Mouse (Mus musculus): ENCODE data around the gene Prom2. TPM values are rescaled to one million over a fixed set of nuclear protein-coding genes. Genes with fewer than 3 reads are reported as not detected.

The Prom2 gene
- polyA plus RNA-seq, 1 experiment, result 15.6 TPM

GRCm38 (mm10) chr2:127517081-127517480 lies 24.2 kb downstream of the Prom2 start:
- 80% methylated on average over 8 of the region's 8 CpGs for WGBS
- TF ChIP-seq POLR2A (IDR thresholded peaks at IDR 0.05; ENCODE audit: low read depth, low read length) (no peak), CTCF (conservative IDR thresholded peaks at IDR 0.05; ENCODE audit: insufficient read depth, insufficient read length, low read depth, low read length) (no peak)
- H3K36me3 ChIP-seq (ENCODE audit: control insufficient read depth, insufficient read depth, low read length), result no peaks in the 10 kb centered on the region
- H3K27me3 ChIP-seq (replicated peaks; ENCODE audit: control insufficient read depth, insufficient read depth, low read length), result no peaks in the 10 kb centered on the region
- no peak overlapping the region for H3K27ac ChIP-seq (ENCODE audit: insufficient read depth, low read depth, low read length)
- H3K4me1 ChIP-seq (ENCODE audit: control insufficient read depth, insufficient read depth, low read length), result no peaks in the 10 kb centered on the region
- no peak for DNase-seq
- no peak overlapping the region for H3K4me3 ChIP-seq (ENCODE audit: insufficient read depth, low read depth, low read length)

GRCm38 (mm10) chr2:127514380-127515124 lies 26.7 kb downstream of the Prom2 start:
- H3K27me3 ChIP-seq (replicated peaks; ENCODE audit: control insufficient read depth, insufficient read depth, low read length), result no peaks in the 10 kb centered on the region
- H3K27ac ChIP-seq (ENCODE audit: insufficient read depth, low read depth, low read length), result no peak overlapping the region
- no peak overlapping the region for H3K4me3 ChIP-seq (ENCODE audit: insufficient read depth, low read depth, low read length)
- H3K36me3 ChIP-seq (ENCODE audit: control insufficient read depth, insufficient read depth, low read length), result no peaks in the 10 kb centered on the region
- no peak for DNase-seq
- no peaks in the 10 kb centered on the region for H3K4me1 ChIP-seq (ENCODE audit: control insufficient read depth, insufficient read depth, low read length)
- WGBS, result 75% methylated on average over 9 of the region's 9 CpGs
- no peak for TF ChIP-seq CTCF (conservative IDR thresholded peaks at IDR 0.05; ENCODE audit: insufficient read depth, insufficient read length, low read depth, low read length)
- TF ChIP-seq POLR2A (IDR thresholded peaks at IDR 0.05; ENCODE audit: low read depth, low read length), result no peak

GRCm38 (mm10) chr2:127513244-127513643 lies 28.0 kb downstream of the Prom2 start:
- WGBS, result 37% methylated on average over 3 of the region's 3 CpGs
- Histone ChIP-seq H3K27ac (ENCODE audit: insufficient read depth, low read depth, low read length) (no peak overlapping the region), H3K36me3 (ENCODE audit: control insufficient read depth, insufficient read depth, low read length) (no peaks in the 10 kb centered on the region), H3K27me3 (replicated peaks; ENCODE audit: control insufficient read depth, insufficient read depth, low read length) (no peaks in the 10 kb centered on the region), H3K4me1 (ENCODE audit: control insufficient read depth, insufficient read depth, low read length) (no peaks in the 10 kb centered on the region), H3K4me3 (ENCODE audit: insufficient read depth, low read depth, low read length) (no peak overlapping the region)
- TF ChIP-seq CTCF (conservative IDR thresholded peaks at IDR 0.05; ENCODE audit: insufficient read depth, insufficient read length, low read depth, low read length) (no peak), POLR2A (IDR thresholded peaks at IDR 0.05; ENCODE audit: low read depth, low read length) (no peak)
- DNase-seq, result no peak

GRCm38 (mm10) chr2:127511426-127511825 lies 29.8 kb downstream of the Prom2 start:
- no peak for DNase-seq
- H3K36me3 ChIP-seq (ENCODE audit: control insufficient read depth, insufficient read depth, low read length), result no peaks in the 10 kb centered on the region
- TF ChIP-seq CTCF (conservative IDR thresholded peaks at IDR 0.05; ENCODE audit: insufficient read depth, insufficient read length, low read depth, low read length) (no peak), POLR2A (IDR thresholded peaks at IDR 0.05; ENCODE audit: low read depth, low read length) (no peak)
- H3K4me1 ChIP-seq (ENCODE audit: control insufficient read depth, insufficient read depth, low read length), result no peaks in the 10 kb centered on the region
- no peak overlapping the region for H3K4me3 ChIP-seq (ENCODE audit: insufficient read depth, low read depth, low read length)
- H3K27me3 ChIP-seq (replicated peaks; ENCODE audit: control insufficient read depth, insufficient read depth, low read length), result no peaks in the 10 kb centered on the region
- H3K27ac ChIP-seq (ENCODE audit: insufficient read depth, low read depth, low read length), result no peak overlapping the region
- 39% methylated on average over 4 of the region's 4 CpGs for WGBS

- DNase-seq, result peak; percentile 40
- Histone ChIP-seq H3K4me1 (ENCODE audit: control insufficient read depth, insufficient read depth, low read length) (no peaks in the 10 kb centered on the region), H3K4me3 (ENCODE audit: insufficient read depth, low read depth, low read length) (no peak overlapping the region), H3K27ac (ENCODE audit: insufficient read depth, low read depth, low read length) (no peak overlapping the region), H3K27me3 (replicated peaks; ENCODE audit: control insufficient read depth, insufficient read depth, low read length) (no peaks in the 10 kb centered on the region), H3K36me3 (ENCODE audit: control insufficient read depth, insufficient read depth, low read length) (no peaks in the 10 kb centered on the region)
- TF ChIP-seq POLR2A (IDR thresholded peaks at IDR 0.05; ENCODE audit: low read depth, low read length) (no peak), CTCF (conservative IDR thresholded peaks at IDR 0.05; ENCODE audit: insufficient read depth, insufficient read length, low read depth, low read length) (no peak)
- 64% methylated on average over 7 of the region's 7 CpGs for WGBS
Measured at GRCm38 (mm10) chr2:127507967-127508660, 33.2 kb downstream of the Prom2 start.

- DNase-seq, result peak; percentile 77
- WGBS, result 28% methylated on average over 7 of the region's 7 CpGs
- no peaks in the 10 kb centered on the region for H3K36me3 ChIP-seq (ENCODE audit: control insufficient read depth, insufficient read depth, low read length)
- H3K27ac ChIP-seq (ENCODE audit: insufficient read depth, low read depth, low read length), result no peak overlapping the region
- no peaks in the 10 kb centered on the region for H3K4me1 ChIP-seq (ENCODE audit: control insufficient read depth, insufficient read depth, low read length)
- H3K27me3 ChIP-seq (replicated peaks; ENCODE audit: control insufficient read depth, insufficient read depth, low read length), result no peaks in the 10 kb centered on the region
- H3K4me3 ChIP-seq (ENCODE audit: insufficient read depth, low read depth, low read length), result no peak overlapping the region
- TF ChIP-seq CTCF (conservative IDR thresholded peaks at IDR 0.05; ENCODE audit: insufficient read depth, insufficient read length, low read depth, low read length), result peak; percentile 98
- TF ChIP-seq POLR2A (IDR thresholded peaks at IDR 0.05; ENCODE audit: low read depth, low read length), result no peak
Measured at GRCm38 (mm10) chr2:127507077-127507774, 34.0 kb downstream of the Prom2 start.
